1 mouse cellular context compared by ENCODE assay signal in genomic region chr7:126595890-126596289, GRCm38 (mm10).
A peak's percentile ranks its signal among the peaks of the same experiment; 100 is the strongest.
TF ChIP-seq lines count a peak whose summit lies in the region.

No protein-coding gene starts in this region.

TF ChIP-seq in CH12.LX, 34 proteins besides CTCF, POLR2A, EP300 and RAD21:
- TF ChIP-seq KAT2A (IDR thresholded peaks at IDR 0.05; ENCODE audit: insufficient replicate concordance, low read length) (no peak), E2F4 (IDR thresholded peaks at IDR 0.05; ENCODE audit: insufficient replicate concordance, low read depth, low read length) (no peak), GABPA (IDR thresholded peaks at IDR 0.05; ENCODE audit: insufficient replicate concordance, low read depth, low read length) (no peak), SMC3 (IDR thresholded peaks at IDR 0.05; ENCODE audit: low read depth, low read length) (no peak), RCOR1 (conservative IDR thresholded peaks at IDR 0.05; ENCODE audit: low read depth, low read length) (no peak), HCFC1 (IDR thresholded peaks at IDR 0.05; ENCODE audit: low read depth, low read length) (no peak), MAFK (IDR thresholded peaks at IDR 0.05; ENCODE audit: insufficient replicate concordance, low read length) (0 out of 2 replicates have a peak, but pooled peaks have one; percentile 14), ETS1 (conservative IDR thresholded peaks at IDR 0.05; ENCODE audit: low read depth, low read length) (0 out of 2 replicates have a peak, but pooled peaks have one; percentile 26), JUND (conservative IDR thresholded peaks at IDR 0.05; ENCODE audit: low read depth, low read length) (no peak), ZMIZ1 (IDR thresholded peaks at IDR 0.05; ENCODE audit: low read depth, low read length) (no peak), USF1 (IDR thresholded peaks at IDR 0.05; ENCODE audit: low read depth, low read length) (no peak), NRF1 (IDR thresholded peaks at IDR 0.05; ENCODE audit: low read depth, low read length) (no peak), MAX (IDR thresholded peaks at IDR 0.05; ENCODE audit: low read length) (no peak), JUN (IDR thresholded peaks at IDR 0.05; ENCODE audit: insufficient read depth, low read depth, low read length) (no peak), MXI1 (IDR thresholded peaks at IDR 0.05; ENCODE audit: low read depth, low read length) (no peak), ELF1 (IDR thresholded peaks at IDR 0.05; ENCODE audit: low read depth, low read length) (no peak), CHD2 (IDR thresholded peaks at IDR 0.05; ENCODE audit: low read length) (no peak), BHLHE40 (IDR thresholded peaks at IDR 0.05; ENCODE audit: low read depth, low read length) (no peak), ZC3H11A (IDR thresholded peaks at IDR 0.05; ENCODE audit: low read depth, low read length) (no peak), USF2 (conservative IDR thresholded peaks at IDR 0.05; ENCODE audit: low read depth, low read length) (no peak), MEF2A (IDR thresholded peaks at IDR 0.05; ENCODE audit: borderline replicate concordance, low read depth, low read length) (peak; percentile 44; the same call in 1 of the 2 replicates), ZKSCAN1 (IDR thresholded peaks at IDR 0.05; ENCODE audit: borderline replicate concordance, low read depth, low read length) (no peak), NELFE (IDR thresholded peaks at IDR 0.05; ENCODE audit: low read depth, low read length) (no peak), PAX5 (IDR thresholded peaks at IDR 0.05; ENCODE audit: low read length) (no peak), TBP (conservative IDR thresholded peaks at IDR 0.05; ENCODE audit: low read depth, low read length) (no peak), POLR2AphosphoS2 (IDR thresholded peaks at IDR 0.05; ENCODE audit: low read depth, low read length) (no peak), MAZ (IDR thresholded peaks at IDR 0.05; ENCODE audit: low read depth, low read length) (no peak), IRF4 (IDR thresholded peaks at IDR 0.05; ENCODE audit: low read depth, low read length) (peak; percentile 56), CHD1 (IDR thresholded peaks at IDR 0.05; ENCODE audit: low read depth, low read length) (no peak), TCF12 (IDR thresholded peaks at IDR 0.05; ENCODE audit: low read depth, low read length) (0 out of 2 replicates have a peak, but pooled peaks have one; percentile 19), SIN3A (IDR thresholded peaks at IDR 0.05; ENCODE audit: low read length) (no peak), UBTF (IDR thresholded peaks at IDR 0.05; ENCODE audit: low read depth, low read length) (no peak)
